Mouse (Mus musculus): ENCODE measurements around the gene Olfr45.
"Not testable (repeated sequence)": the region's sequence is repeated elsewhere in the genome, so short reads cannot be mapped to it uniquely, and the experiment has no call there.

Olfr45 gene

GRCm38 (mm10) chr7:140681651-140682050 lies at the start of gene Olfr45:
Olfr45 (plus strand) TSS chr7:140681951.
- DNase-seq (ENCODE audit: low spot score in 2 of 2): no peak

- DNase-seq (ENCODE audit: low spot score in 2 of 2): no peak
These were observed 35.6 kb upstream of the Olfr45 start, which contains the start of gene Olfr53 for GRCm38 (mm10) chr7:140646152-140646551. Olfr53 (plus strand) TSS chr7:140646452.

GRCm38 (mm10) chr7:140659630-140660029 lies 22.1 kb upstream of the Olfr45 start, which contains the start of gene Olfr539:
Olfr539 (plus strand) TSS chr7:140659930.
- DNase-seq (ENCODE audit: low spot score in 2 of 2): no peak

GRCm38 (mm10) chr7:140670693-140671092 lies 11.1 kb upstream of the Olfr45 start:
- not testable (repeated sequence) for DNase-seq (ENCODE audit: low spot score in 2 of 2)

DNA sequence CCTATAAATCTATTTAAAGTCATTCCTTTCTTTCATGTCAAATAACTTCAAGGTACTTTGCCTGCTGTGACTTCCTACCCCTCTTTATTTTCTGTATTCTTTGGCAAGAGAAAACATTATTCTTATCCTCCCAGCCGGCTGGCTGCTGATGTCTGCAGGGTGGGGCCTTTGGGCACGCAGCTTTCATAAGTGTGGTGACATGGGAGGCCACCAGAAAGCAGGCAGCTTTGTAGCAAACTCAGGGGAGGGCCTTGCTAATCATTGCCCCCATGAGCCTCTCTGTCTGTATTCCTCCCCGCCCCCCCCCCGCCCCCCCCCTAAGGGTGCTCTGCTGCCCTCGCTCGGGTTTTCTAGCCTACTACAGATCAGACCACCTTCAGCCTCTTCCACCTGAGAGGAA lies 5.9 kb upstream of the Olfr45 start:
- DNase-seq (ENCODE audit: low spot score in 2 of 2): no peak

- not testable (repeated sequence) for DNase-seq (ENCODE audit: low spot score in 2 of 2)
These were observed 2.2 kb upstream of the Olfr45 start for GRCm38 (mm10) chr7:140679591-140679990.

DNA sequence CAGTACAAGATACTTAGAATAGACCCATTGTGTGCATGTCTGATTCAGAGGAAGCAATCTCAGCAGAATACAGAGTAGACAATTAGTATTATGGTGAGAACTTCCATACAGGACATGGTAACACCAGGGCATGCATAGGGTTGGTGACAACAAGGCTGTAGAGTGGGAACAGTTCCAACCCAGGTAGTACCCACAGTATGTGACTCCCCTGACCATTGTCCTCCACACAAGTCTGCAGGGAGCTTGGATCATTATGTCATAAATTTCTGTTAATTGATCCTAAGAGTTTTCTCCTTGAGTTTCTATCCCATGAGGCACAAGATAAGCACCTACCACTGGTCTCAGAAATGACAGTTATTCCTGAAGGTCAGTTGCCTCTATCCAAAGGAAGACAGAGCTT lies 15.2 kb downstream of the Olfr45 start, which contains the start of gene Olfr541:
Gene Olfr541 (plus strand): TSS at position 301 of the 400 bp plus-strand sequence.
- no peak for DNase-seq (ENCODE audit: low spot score in 2 of 2)

GRCm38 (mm10) chr7:140706348-140706747 lies 24.6 kb downstream of the Olfr45 start:
- no peak for DNase-seq (ENCODE audit: low spot score in 2 of 2)

DNA sequence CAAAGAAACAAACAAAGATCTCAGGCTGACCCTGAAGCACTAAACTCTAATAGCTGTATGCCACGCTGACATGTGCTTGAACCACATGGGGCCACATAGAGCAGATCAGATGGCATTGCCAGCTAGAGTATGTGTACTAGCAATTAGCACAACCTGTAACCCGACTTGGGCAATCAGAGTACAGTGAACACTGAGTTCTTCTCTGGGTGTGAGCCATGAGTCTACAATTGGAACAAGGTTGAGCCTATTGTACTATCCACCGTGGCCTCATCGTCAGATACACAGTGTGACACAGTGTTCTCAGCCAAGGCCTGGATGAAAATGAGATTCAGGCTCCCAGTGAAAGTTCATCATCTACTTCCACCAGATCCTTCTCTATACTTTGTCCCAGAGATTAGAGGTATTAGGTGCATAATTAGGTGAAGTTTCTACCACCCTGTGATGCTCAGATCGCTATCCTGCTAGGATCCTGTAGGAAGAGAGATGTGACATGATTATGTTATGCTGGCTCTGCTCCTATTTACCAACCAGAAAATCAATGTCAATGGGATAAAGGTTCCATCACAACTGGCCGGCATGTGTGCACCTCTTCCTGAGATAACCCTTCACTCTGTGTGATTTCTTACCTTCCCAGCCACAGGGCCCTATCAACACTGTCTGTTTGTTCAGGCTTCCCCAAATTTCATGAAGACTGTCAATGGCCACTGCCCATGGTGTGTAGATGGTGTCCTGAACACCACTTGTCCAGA lies 26.0 kb downstream of the Olfr45 start:
- DNase-seq (ENCODE audit: low spot score in 2 of 2): no peak

DNA sequence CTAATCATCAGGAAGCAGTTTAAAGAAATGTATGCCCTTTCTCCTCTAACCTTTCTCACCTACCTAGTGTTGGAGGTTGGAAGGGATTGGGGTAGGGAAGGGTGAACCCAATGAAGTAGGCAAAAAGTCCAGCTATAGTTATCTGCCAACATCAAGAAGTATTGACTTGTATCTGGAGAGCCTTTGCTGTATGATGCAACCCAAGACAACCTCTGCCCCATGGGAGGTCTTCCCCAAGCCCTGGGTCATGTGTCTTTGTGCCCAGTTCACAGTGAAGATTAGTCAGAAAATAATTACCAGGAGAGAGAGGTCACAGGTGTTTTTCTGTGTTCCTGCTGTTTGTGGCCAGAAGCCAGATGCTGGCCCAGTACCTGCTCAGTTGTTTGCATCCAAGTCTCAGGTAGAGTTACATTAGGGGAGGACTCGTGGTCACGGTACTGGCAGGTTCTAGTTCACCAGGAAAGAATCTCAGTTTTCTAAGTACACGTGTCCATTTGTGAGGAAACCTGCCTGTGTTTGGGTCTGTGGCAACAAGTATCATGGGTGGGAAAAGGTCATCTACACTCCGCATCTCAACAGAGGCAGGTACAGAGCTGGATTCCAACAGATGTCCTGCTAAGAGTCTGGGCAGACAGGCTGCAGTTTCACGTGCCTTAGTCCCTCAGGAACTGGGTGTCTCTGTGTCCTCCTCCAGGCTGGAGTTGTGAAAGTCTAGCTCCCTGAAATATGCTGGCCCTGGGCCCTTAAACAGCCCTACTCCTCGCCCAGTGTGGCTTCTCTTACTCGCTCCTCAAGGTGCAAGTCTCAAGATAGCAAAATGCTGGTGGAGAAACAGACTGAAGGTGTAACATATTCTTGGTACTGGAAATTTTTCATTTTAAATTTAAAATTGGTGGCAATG lies 35.7 kb downstream of the Olfr45 start:
- peak in 1 of 2 experiments; percentile 39 for DNase-seq (ENCODE audit: low spot score in 2 of 2)

GRCm38 (mm10) chr7:140721095-140721494 lies 39.3 kb downstream of the Olfr45 start:
- no peak for DNase-seq (ENCODE audit: low spot score in 2 of 2)

- no peak for DNase-seq (ENCODE audit: low spot score in 2 of 2)
These were observed 43.8 kb downstream of the Olfr45 start for GRCm38 (mm10) chr7:140725558-140725957.

DNA sequence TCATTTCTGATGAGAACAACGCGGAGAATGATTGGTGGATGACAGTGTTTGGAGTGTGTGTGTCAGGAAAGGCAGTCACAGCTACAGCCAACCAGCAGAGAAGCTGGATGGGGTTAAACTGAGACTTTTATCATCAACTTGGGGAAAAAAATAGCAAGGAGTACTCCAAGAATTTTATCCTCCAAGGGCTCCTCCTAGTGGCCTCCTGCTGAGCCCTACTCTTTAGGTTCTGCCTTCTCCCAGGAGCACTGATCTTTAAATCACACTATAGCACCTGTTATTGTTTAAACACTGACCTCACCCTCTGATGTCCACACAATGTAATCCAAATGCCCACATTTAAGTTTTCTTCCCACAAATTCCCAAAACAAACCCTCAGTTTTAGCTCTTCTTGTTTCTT lies 51.4 kb downstream of the Olfr45 start:
- peak in 1 of 2 experiments; percentile 31 for DNase-seq (ENCODE audit: low spot score in 2 of 2)

Data from left cerebral cortex, adult 9 months (tissue).